Mouse (Mus musculus) c-Kit-positive CD71-positive TER-119-positive erythroid progenitor cells, embryonic 14.5 days (primary cell): Measurements from ENCODE around the gene Atg16l2.

Source experiments
- DNase-seq: peaks from one replicate; pipeline ENCODE4 v3.0.0-alpha.2; 2013; ENCODE audit warnings: low spot score

The Atg16l2 gene

GRCm38 (mm10) chr7:101301881-101302456 is at the start of gene Atg16l2:
Atg16l2 (minus strand) TSS chr7:101302251.
- DNase-seq = peak; percentile 87

GRCm38 (mm10) chr7:101349861-101350260 is 47.8 kb upstream of the Atg16l2 start:
- DNase-seq = no peak

GRCm38 (mm10) chr7:101348312-101348711 is 46.3 kb upstream of the Atg16l2 start:
- no peak for DNase-seq

- DNase-seq = peak; percentile 56
Observed at GRCm38 (mm10) chr7:101347767-101348270, 45.8 kb upstream of the Atg16l2 start, which contains the start of gene Arap1. Arap1 (plus strand) TSS chr7:101348067.

GRCm38 (mm10) chr7:101346991-101347390 is 44.9 kb upstream of the Atg16l2 start:
- no peak for DNase-seq

- no peak for DNase-seq
Observed at GRCm38 (mm10) chr7:101344892-101345291, 42.8 kb upstream of the Atg16l2 start.

GRCm38 (mm10) chr7:101343135-101343534 is 41.1 kb upstream of the Atg16l2 start:
- DNase-seq = no peak

- no peak for DNase-seq
Observed at GRCm38 (mm10) chr7:101341405-101341804, 39.4 kb upstream of the Atg16l2 start.

- no peak for DNase-seq
Observed at GRCm38 (mm10) chr7:101337401-101337800, 35.4 kb upstream of the Atg16l2 start.

- DNase-seq = no peak
Observed at GRCm38 (mm10) chr7:101336686-101337085, 34.6 kb upstream of the Atg16l2 start.

GRCm38 (mm10) chr7:101335228-101335627 is 33.2 kb upstream of the Atg16l2 start:
- no peak for DNase-seq

GRCm38 (mm10) chr7:101332045-101332831 is 30.2 kb upstream of the Atg16l2 start:
- DNase-seq = no peak

- no peak for DNase-seq
Observed at GRCm38 (mm10) chr7:101330841-101331173, 28.8 kb upstream of the Atg16l2 start.

- no peak for DNase-seq
Observed at GRCm38 (mm10) chr7:101330074-101330840, 28.2 kb upstream of the Atg16l2 start.

GRCm38 (mm10) chr7:101329606-101330005 is 27.6 kb upstream of the Atg16l2 start:
- no peak for DNase-seq

GRCm38 (mm10) chr7:101328621-101329158 is 26.6 kb upstream of the Atg16l2 start:
- no peak for DNase-seq

GRCm38 (mm10) chr7:101327786-101328185 is 25.7 kb upstream of the Atg16l2 start:
- no peak for DNase-seq

- no peak for DNase-seq
Observed at GRCm38 (mm10) chr7:101327263-101327662, 25.2 kb upstream of the Atg16l2 start.

GRCm38 (mm10) chr7:101326006-101326405 is 24.0 kb upstream of the Atg16l2 start:
- no peak for DNase-seq

- DNase-seq = no peak
Observed at GRCm38 (mm10) chr7:101324142-101324962, 22.3 kb upstream of the Atg16l2 start.

GRCm38 (mm10) chr7:101323141-101323594 is 21.1 kb upstream of the Atg16l2 start:
- DNase-seq = no peak
